Mouse (Mus musculus) heart, adult 9 months (tissue): ENCODE measurements around the gene Fcgr2b.
"Not testable (repeated sequence)": the region's sequence is repeated elsewhere in the genome, so short reads cannot be mapped to it uniquely, and the experiment has no call there.

Experiments used
- DNase-seq, 2 experiments: peaks; one replicate each; pipeline ENCODE4 v3.0.0; 2022; ENCODE audit warnings: low spot score in 2 of 2

Gene Fcgr2b

DNA sequence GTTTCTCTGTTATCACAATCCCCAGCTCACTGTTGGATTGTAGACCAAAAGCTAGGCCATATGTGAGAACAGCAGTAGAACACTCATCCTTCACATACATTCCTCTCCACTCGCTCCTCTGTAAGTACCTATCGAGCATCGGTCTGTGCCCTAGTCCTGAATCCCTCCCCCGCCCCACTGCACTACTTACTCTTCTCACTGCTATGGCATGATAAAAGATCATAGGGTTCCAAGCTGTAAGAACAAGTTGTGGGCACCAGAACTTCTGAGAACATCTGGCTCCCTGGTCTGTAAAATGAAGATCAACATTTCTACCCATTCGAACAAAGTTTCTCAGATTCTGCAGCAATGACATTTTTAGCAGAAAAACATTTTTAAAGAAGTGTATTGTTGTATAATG, at the start of gene Fcgr2b:
Fcgr2b (minus strand) TSS at position 101 of the 400 bp plus-strand sequence.
- no peak for DNase-seq

DNA sequence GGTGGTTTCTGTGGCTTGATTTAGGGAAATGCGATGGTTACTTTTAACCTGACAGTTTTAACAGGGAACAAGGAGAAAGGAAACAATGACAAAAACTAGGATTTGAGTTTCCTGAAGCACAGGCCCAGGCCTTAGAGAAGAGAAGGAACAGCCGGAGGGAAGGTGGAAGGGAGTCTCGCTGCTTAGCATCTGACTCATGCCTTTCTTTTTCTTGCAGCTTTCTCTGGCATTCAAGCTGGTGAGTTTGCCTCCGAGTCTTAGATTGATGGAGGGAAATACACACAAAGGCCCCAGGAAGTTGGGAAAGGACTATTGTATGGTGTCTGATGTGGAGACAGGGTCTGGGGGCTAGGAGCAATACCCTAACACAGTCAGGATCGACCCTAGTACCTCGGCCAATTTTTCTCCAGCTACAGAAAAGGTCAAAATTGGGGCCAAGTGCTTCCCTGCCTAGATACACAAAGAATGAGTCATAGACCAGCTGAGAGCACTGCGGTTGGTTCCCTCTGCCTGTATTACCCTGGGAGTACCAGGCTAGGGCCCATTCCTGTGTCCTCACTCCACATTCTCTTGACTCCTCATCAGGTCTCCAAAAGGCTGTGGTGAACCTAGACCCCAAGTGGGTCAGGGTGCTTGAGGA, 43.1 kb upstream of the Fcgr2b start:
- no peak for DNase-seq

- DNase-seq, result no peak
Measured at GRCm38 (mm10) chr1:171018737-171019136, 42.4 kb upstream of the Fcgr2b start, which contains the start of gene Fcgr4. Fcgr4 (plus strand) TSS chr1:171018920.

DNA sequence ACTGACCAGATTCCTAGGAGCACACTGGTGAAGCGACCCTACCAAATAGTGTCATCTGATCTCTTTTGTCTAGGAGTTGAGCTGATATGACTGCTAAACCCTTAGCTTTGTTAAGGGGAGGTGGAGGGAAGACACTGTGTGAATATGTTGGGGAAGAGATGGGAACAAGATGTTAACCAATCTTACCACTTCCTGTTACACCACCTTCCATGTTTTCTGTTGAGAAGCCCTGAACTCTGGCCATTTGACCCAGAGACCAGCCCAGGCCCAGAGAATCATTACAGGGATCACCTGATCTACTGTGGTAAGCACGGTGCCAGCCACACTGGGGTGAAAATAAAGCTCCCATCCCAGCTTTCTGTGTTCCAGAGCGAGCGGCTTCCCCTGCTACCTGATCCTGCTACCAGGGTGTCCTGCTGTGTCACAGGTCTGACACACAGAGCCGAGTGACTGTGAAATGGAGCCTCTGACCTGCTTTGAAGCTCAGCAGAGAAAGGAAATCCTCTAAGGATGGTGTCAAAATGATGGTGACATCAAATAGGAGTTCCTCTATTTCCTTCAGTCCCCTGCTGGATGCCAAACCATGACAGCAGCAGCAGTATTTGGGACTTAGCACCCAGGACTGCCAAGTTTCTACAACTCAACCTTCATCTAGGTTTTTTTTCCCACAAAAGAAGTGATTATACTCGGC, 41.3 kb upstream of the Fcgr2b start:
- no peak for DNase-seq

- no peak for DNase-seq
Measured at GRCm38 (mm10) chr1:171016676-171017356, 40.5 kb upstream of the Fcgr2b start.

- no peak for DNase-seq
Measured at GRCm38 (mm10) chr1:171011733-171012132, 35.4 kb upstream of the Fcgr2b start.

DNA sequence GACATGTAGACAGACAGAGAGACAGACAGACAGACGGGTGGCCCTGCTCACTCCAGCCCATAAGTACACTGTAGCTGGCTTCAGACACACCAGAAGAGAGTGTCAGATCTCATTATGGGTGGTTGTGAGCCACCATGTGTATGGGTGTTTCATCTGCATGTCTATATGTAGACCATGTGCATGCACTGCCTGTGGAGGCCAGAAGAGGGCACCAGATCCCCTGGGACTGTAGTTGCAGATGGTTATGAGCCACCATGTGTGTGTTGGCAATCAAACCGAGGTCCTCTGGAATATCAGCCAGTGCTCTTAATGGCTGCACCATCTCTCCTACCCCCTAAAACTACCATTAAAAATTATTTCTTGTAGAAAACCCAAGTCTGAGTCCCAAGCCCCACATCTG, 30.6 kb upstream of the Fcgr2b start:
- no peak for DNase-seq

DNA sequence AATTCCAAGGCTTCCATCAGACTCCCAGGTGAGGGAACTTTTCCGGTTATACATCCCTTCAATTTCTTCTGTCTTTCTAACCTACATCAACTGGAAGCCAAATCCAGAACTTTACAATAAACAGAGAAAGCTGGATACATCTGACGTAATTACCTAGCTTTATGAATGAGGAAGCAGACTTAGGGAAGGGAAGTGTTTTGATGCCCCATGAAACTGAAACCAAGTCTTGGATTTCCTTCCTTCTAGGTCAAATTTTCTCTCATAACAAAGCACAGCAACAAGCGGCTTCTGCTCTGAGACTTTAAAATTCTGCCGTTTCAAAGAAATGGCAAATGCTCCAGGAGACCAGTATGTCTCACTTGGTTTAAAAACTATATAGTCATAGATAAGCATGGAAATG, 30.0 kb upstream of the Fcgr2b start:
- DNase-seq, result no peak

GRCm38 (mm10) chr1:171005586-171005985, 29.2 kb upstream of the Fcgr2b start:
- no peak for DNase-seq

DNA sequence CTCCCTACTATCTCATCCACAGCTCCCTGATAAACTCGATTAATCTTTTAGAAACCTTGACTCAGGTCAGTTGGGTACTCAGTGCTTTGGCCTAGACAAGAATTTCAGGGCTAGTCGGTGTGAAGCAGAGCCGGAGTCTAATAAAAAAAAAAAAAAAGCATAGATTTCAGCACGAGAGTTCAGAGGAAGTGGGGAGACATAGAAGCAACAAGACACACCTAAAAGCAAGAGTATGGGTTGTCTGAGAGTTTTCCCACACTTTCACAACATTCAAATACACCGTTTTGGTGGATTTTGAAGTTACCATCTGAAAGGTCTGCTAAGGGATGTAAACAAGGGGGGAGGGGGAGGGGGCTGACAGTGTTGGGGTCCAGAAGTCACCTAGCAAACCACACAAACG, 28.7 kb upstream of the Fcgr2b start:
- no peak for DNase-seq

DNA sequence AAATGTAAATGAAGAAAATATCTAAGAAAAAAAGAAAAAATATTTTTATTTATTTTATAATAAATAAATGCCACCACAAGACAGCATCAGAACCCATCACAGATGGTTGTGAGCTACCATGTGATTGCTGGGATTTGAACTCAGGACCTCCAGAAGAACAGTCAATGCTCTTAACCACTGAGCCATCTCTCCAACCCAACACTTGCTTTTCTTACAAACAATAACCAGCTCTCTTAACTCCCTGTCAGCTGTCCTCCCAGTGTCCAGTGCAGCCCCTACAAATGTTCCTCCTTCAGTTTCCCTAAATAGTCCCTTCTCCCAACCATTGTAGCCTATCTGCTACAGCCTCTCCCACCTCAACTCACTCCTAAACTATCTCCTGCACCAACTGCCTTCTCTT, 23.5 kb upstream of the Fcgr2b start:
- no peak for DNase-seq

DNA sequence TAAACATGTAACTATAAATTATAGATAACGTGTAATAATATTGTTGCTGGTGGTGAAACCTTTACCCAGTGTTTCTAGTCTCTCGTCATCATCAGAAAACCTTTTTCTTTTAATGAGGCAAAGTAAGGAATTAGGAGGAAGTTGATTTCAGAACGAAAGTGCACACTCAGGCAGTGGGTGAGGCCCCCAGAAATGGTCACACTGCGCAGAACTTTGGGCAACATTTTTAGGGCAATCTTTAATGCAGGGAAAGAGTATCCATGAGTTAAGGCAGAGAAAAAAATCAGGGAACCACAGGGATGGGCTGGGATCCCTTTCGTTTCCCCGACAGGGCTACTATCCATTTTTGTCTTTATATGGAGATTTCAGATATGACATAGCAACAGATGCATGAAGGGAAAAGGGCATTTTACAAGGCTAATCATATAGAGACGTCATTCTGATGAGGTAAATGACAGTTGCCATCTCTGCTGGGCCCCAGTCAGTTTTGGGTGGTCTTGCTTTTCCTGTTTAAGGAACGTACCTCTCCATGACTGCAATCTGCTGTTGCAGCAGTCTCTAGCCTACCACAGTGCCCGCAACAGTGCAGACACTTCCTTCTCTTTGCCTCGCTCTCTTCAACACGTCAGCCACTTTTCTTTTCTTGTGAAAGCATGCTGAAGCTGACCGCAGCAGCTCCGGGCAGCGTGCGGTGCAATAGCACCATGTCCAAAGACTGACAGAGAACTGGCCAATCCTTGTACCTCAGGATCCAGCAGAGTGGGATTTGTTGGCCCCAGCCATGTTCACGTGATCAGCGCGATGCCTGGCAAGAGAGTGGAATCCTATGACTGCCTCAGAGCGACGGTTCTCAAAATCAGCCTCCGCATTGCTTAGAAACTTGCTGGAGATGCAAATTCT, 21.7 kb upstream of the Fcgr2b start:
- DNase-seq, result peak; percentile 56 to 70

GRCm38 (mm10) chr1:170996753-170997152, 20.4 kb upstream of the Fcgr2b start:
- DNase-seq, result peak; percentile 28 to 51

- DNase-seq, result no peak
Measured at GRCm38 (mm10) chr1:170996034-170996433, 19.7 kb upstream of the Fcgr2b start.

- DNase-seq, result no peak
Measured at GRCm38 (mm10) chr1:170992550-170992949, 16.2 kb upstream of the Fcgr2b start.

- DNase-seq, result no peak
Measured at GRCm38 (mm10) chr1:170989656-170990055, 13.3 kb upstream of the Fcgr2b start.

DNA sequence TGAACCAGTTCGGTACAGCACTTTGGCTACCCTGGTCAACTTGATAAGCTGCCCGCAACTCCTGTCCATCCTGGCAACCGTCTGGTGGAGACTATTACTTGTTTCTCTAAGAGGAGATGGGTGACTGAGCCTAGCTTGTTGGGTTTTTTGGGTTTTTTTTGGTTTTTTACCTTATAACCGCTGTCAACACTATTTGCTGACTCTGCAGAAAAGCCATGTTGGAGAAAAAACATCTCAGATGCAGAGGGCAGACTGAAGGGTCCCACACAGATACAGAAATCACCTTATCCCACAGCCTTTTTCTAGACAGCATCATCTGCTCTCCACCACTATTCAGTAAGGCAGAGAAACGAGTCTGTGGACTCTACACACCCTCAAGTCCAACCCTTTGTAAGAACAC, 9.5 kb upstream of the Fcgr2b start:
- DNase-seq, result no peak

DNA sequence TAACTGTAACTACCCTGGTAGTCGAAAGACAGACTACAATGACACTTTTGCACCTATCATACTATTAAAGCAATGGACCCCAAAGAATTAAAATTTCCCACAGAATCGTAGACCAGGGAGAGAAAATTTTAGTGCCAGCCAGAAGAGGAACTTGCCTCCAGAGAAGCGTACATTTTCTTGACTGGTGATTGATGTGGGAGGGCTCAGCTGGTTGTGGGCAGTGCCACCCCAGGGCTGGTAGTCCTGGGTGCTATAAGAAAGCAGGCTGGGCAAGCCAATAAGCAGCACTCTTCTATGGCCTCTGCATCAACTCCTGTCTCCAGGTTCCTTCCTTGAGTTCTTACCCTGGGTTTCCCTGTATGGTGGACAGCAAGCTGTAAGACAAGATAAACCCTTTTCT, 8.7 kb upstream of the Fcgr2b start:
- peak in 1 of 2 experiments; percentile 19 for DNase-seq

GRCm38 (mm10) chr1:170983066-170983465, 6.7 kb upstream of the Fcgr2b start:
- no peak for DNase-seq

- no peak for DNase-seq
Measured at GRCm38 (mm10) chr1:170982301-170982700, 6.0 kb upstream of the Fcgr2b start.

- DNase-seq, result not testable (repeated sequence)
Measured at GRCm38 (mm10) chr1:170981679-170982078, 5.3 kb upstream of the Fcgr2b start.

DNA sequence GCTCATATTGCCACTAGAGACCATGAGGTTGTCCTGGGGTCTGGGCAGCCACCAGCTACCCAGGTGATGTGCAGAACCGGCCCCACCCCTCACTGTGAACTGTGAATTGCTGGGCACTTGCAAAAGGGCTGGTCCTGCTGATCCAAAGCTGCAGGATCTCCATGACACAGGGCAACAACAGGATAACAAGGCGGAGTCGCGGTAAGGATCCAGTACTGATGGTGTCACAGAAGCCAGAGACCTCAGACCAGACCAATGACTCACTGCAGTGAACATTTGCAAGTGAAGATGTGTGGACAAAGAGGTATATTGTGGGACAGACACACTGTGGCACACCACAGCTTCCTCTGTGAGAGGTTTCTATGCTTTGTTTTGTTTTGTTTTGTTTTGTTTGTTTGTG, 2.3 kb upstream of the Fcgr2b start:
- DNase-seq, result no peak
